Mouse (Mus musculus) forebrain, postnatal 0 days (tissue): Measurements from ENCODE around the gene Cpm. TPM values are rescaled to one million over a fixed set of nuclear protein-coding genes. Genes with fewer than 3 reads are reported as not detected.
A peak's percentile ranks its signal among the peaks of the same experiment; 100 is the strongest.
"Not testable (repeated sequence)": the region's sequence is repeated elsewhere in the genome, so short reads cannot be mapped to it uniquely, and the experiment has no call there.

Experiments
- ATAC-seq: fragments of 200-750 bp; cut with Nextera tagmentation; 2 replicates; pipeline ENCODE4 v1.8.0; 2017; ENCODE audit warnings: mild to moderate bottlenecking, moderate library complexity
- DNase-seq: peaks from one replicate; pipeline ENCODE4 v3.0.0-alpha.2; 2015
- H3K27ac ChIP-seq: fragments of 300-500 bp; sonication (generic); 2 replicates; pipeline ENCODE4 v1.5.1; 2014; ENCODE audit warnings: low read depth, mild to moderate bottlenecking, antibody characterized with exemption, low read length, moderate library complexity, mixed read lengths
- H3K27me3 ChIP-seq: fragments of 300-500 bp; sonication (generic); 2 replicates; pipeline ENCODE4 v1.6.1; 2014; ENCODE audit warnings: mild to moderate bottlenecking, low read length, mixed read lengths; ENCODE audit not compliant: insufficient read depth
- H3K36me3 ChIP-seq: fragments of 300-500 bp; sonication (generic); 2 replicates; pipeline ENCODE4 v1.6.1; 2014; ENCODE audit warnings: mild to moderate bottlenecking, moderate library complexity; ENCODE audit not compliant: insufficient read depth
- H3K4me1 ChIP-seq: fragments of 300-500 bp; sonication (generic); 2 replicates; pipeline ENCODE4 v1.6.1; 2014; ENCODE audit warnings: antibody characterized with exemption; ENCODE audit not compliant: insufficient read depth
- H3K4me2 ChIP-seq: fragments of 300-500 bp; sonication (generic); 2 replicates; pipeline ENCODE4 v1.6.1; 2014; ENCODE audit warnings: low read depth, mild to moderate bottlenecking, moderate library complexity
- H3K4me3 ChIP-seq: fragments of 300-500 bp; sonication (generic); 2 replicates; pipeline ENCODE4 v1.5.1; 2014; ENCODE audit warnings: low read depth, low read length, mixed read lengths
- H3K9ac ChIP-seq: fragments of 300-500 bp; sonication (generic); 2 replicates; pipeline ENCODE4 v1.6.1; 2014; ENCODE audit warnings: mild to moderate bottlenecking
- H3K9me3 ChIP-seq: fragments of 300-500 bp; sonication (generic); 2 replicates; pipeline ENCODE4 v1.6.1; 2016; ENCODE audit warnings: low read length
- CTCF ChIP-seq: sonication (generic); IDR thresholded peaks from 2 replicates; pipeline ENCODE4 v1.5.1; 2016; ENCODE audit warnings: antibody characterized with exemption, control low read depth, low read depth
- WGBS: fragments of 180-500 bp; shearing (Covaris S2); extraction: QIAGEN DNeasy Blood & Tissue Kit; methylation state at CpG from one replicate; pipeline ENCODE4 v1.1.7; 2014; 5-methylcytosine and 5-hydroxymethylcytosine counted together
- polyA plus RNA-seq: library from polyadenylated mRNA; unstranded; fragments of >200 nt; fragmentation: Nextera tagmentation; extraction: Ambion mirVana; gene quantifications from 2 replicates; pipeline ENCODE4 v1.2.1, GENCODE M21; 2015
- total RNA-seq: library from RNA; depleted of rRNA; stranded (reverse); fragments of >200 nt; gene quantifications from 2 replicates; pipeline ENCODE4 v1.2.3, GENCODE M21; 2014

The Cpm gene
- total and polyA plus RNA-seq, 2 experiments from 2014 or later, result 3.4 to 7.5 TPM

GRCm38 (mm10) chr10:117584102-117584501, 45.2 kb upstream of the Cpm start:
- 85% methylated on average over 3 of the region's 3 CpGs for WGBS
- Histone ChIP-seq H3K36me3 (no peaks in the 10 kb centered on the region), H3K4me3 (no peak overlapping the region), H3K27ac (no peak overlapping the region), H3K4me2 (no peak overlapping the region), H3K4me1 (no peaks in the 10 kb centered on the region), H3K27me3 (no peaks in the 10 kb centered on the region), H3K9ac (no peak overlapping the region), H3K9me3 (no peaks in the 10 kb centered on the region)
- no peak for DNase-seq
- TF ChIP-seq CTCF, result no peak
- no peak for ATAC-seq

GRCm38 (mm10) chr10:117584566-117585515, 44.5 kb upstream of the Cpm start:
- WGBS, result 93% methylated on average over 6 of the region's 6 CpGs
- Histone ChIP-seq H3K4me3 (no peak overlapping the region), H3K9me3 (no peaks in the 10 kb centered on the region), H3K9ac (no peak overlapping the region), H3K27me3 (no peaks in the 10 kb centered on the region), H3K4me2 (no peak overlapping the region), H3K4me1 (no peaks in the 10 kb centered on the region), H3K36me3 (no peaks in the 10 kb centered on the region), H3K27ac (no peak overlapping the region)
- DNase-seq (no peak), ATAC-seq (no peak)
- no peak for TF ChIP-seq CTCF

- ATAC-seq (no peak), DNase-seq (no peak)
- 66% methylated on average over 2 of the region's 2 CpGs for WGBS
- no peaks in the 10 kb centered on the region for H3K36me3 ChIP-seq
- no peaks in the 10 kb centered on the region for H3K9me3 ChIP-seq
- H3K4me2 ChIP-seq, result no peak overlapping the region
- no peak overlapping the region for H3K27ac ChIP-seq
- no peaks in the 10 kb centered on the region for H3K4me1 ChIP-seq
- no peak overlapping the region for H3K4me3 ChIP-seq
- TF ChIP-seq CTCF, result no peak
- no peak overlapping the region for H3K9ac ChIP-seq
- H3K27me3 ChIP-seq, result no peaks in the 10 kb centered on the region
These were observed 43.5 kb upstream of the Cpm start for GRCm38 (mm10) chr10:117585600-117586299.

GRCm38 (mm10) chr10:117586859-117587258, 42.4 kb upstream of the Cpm start:
- no peak overlapping the region for H3K27ac ChIP-seq
- H3K4me3 ChIP-seq, result no peak overlapping the region
- no peaks in the 10 kb centered on the region for H3K4me1 ChIP-seq
- 37% methylated on average over 11 of the region's 11 CpGs for WGBS
- ATAC-seq (peak; percentile 47), DNase-seq (peak; percentile 10)
- no peak overlapping the region for H3K9ac ChIP-seq
- no peaks in the 10 kb centered on the region for H3K9me3 ChIP-seq
- TF ChIP-seq CTCF, result no peak
- H3K4me2 ChIP-seq, result no peak overlapping the region
- H3K27me3 ChIP-seq, result no peaks in the 10 kb centered on the region
- H3K36me3 ChIP-seq, result no peaks in the 10 kb centered on the region

GRCm38 (mm10) chr10:117587335-117587734, 42.0 kb upstream of the Cpm start:
- 85% methylated on average over 10 of the region's 10 CpGs for WGBS
- H3K4me3 ChIP-seq, result no peak overlapping the region
- no peak overlapping the region for H3K9ac ChIP-seq
- H3K9me3 ChIP-seq, result no peaks in the 10 kb centered on the region
- TF ChIP-seq CTCF, result no peak
- H3K27me3 ChIP-seq, result no peaks in the 10 kb centered on the region
- ATAC-seq, result no peak
- H3K27ac ChIP-seq, result no peak overlapping the region
- H3K4me1 ChIP-seq, result no peaks in the 10 kb centered on the region
- no peak overlapping the region for H3K4me2 ChIP-seq
- no peak for DNase-seq
- no peaks in the 10 kb centered on the region for H3K36me3 ChIP-seq

GRCm38 (mm10) chr10:117588416-117589143, 40.7 kb upstream of the Cpm start:
- not testable (repeated sequence) for H3K27me3 ChIP-seq, H3K4me1 ChIP-seq, H3K9ac ChIP-seq, H3K4me3 ChIP-seq, H3K9me3 ChIP-seq, DNase-seq, H3K4me2 ChIP-seq, H3K36me3 ChIP-seq, ATAC-seq, H3K27ac ChIP-seq
- 89% methylated on average over 11 of the region's 11 CpGs for WGBS
